Mouse (Mus musculus) forebrain, embryonic 15.5 days (tissue): Measurements from ENCODE around the gene Wdr17. TPM values are rescaled to one million over a fixed set of nuclear protein-coding genes. Genes with fewer than 3 reads are reported as not detected.
A peak's percentile ranks its signal among the peaks of the same experiment; 100 is the strongest.

ENCODE experiments used
- ATAC-seq: fragments of 200-750 bp; cut with Nextera tagmentation; replicated peaks from 2 replicates; pipeline ENCODE4 v1.8.0; 2017; ENCODE audit warnings: mild to moderate bottlenecking, moderate TSS enrichment, moderate library complexity
- H3K27ac ChIP-seq: fragments of 300-500 bp; sonication (generic); replicated peaks from 2 replicates; pipeline ENCODE4 v1.5.1; 2015; ENCODE audit warnings: mild to moderate bottlenecking, inconsistent platforms
- H3K27me3 ChIP-seq: fragments of 300-500 bp; sonication (generic); 2 replicates; pipeline ENCODE4 v1.6.1; 2015; ENCODE audit warnings: inconsistent platforms
- H3K36me3 ChIP-seq: fragments of 300-500 bp; sonication (generic); 2 replicates; pipeline ENCODE4 v1.6.1; 2015; ENCODE audit warnings: mild to moderate bottlenecking, inconsistent platforms
- H3K4me1 ChIP-seq: fragments of 300-500 bp; sonication (generic); 2 replicates; pipeline ENCODE4 v1.6.1; 2015; ENCODE audit warnings: inconsistent platforms
- H3K4me2 ChIP-seq: fragments of 300-500 bp; sonication (generic); replicated peaks from 2 replicates; pipeline ENCODE4 v1.6.1; 2015; ENCODE audit warnings: mild to moderate bottlenecking, inconsistent platforms
- H3K4me3 ChIP-seq: fragments of 300-500 bp; sonication (generic); 2 replicates; pipeline ENCODE4 v1.5.1; 2015; ENCODE audit warnings: mild to moderate bottlenecking, inconsistent platforms
- H3K9ac ChIP-seq: fragments of 300-500 bp; sonication (generic); replicated peaks from 2 replicates; pipeline ENCODE4 v1.6.1; 2015; ENCODE audit warnings: mild to moderate bottlenecking, inconsistent platforms
- H3K9me3 ChIP-seq: fragments of 300-500 bp; sonication (generic); 2 replicates; pipeline ENCODE4 v1.6.1; 2016; ENCODE audit warnings: inconsistent platforms
- WGBS: fragments of 180-500 bp; shearing (Covaris S2); methylation state at CpG from one replicate; pipeline ENCODE4 v1.1.7; 2015; ENCODE audit warnings: mixed read lengths; 5-methylcytosine and 5-hydroxymethylcytosine counted together
- polyA plus RNA-seq: library from polyadenylated mRNA; unstranded; fragments of >200 nt; fragmentation: Nextera tagmentation; extraction: Ambion mirVana; gene quantifications from 2 replicates; pipeline ENCODE4 v1.2.1, GENCODE M21; 2015

Wdr17 gene
- polyA plus RNA-seq = 14.9 and 16.4 TPM in 2 replicates

- Histone ChIP-seq H3K9ac (no peak within 1 kb of the TSS), H3K4me3 (no peak within 1 kb of the TSS), H3K27me3 (no peaks in the 10 kb centered on the region), H3K9me3 (no peaks in the 10 kb centered on the region), H3K27ac (no peak within 1 kb of the TSS), H3K36me3 (no peaks in the 10 kb centered on the region), H3K4me2 (no peak within 1 kb of the TSS), H3K4me1 (no peaks in the 10 kb centered on the region)
- ATAC-seq = no peak
- 90% methylated on average over 9 of the region's 9 CpGs for WGBS
Observed at GRCm38 (mm10) chr8:54886987-54887785, at the start of gene Wdr17. Gene Wdr17, minus strand, starts transcription at chr8:54887184.

- Histone ChIP-seq H3K27me3 (no peaks in the 10 kb centered on the region), H3K4me2 (no peak overlapping the region), H3K9me3 (no peaks in the 10 kb centered on the region), H3K9ac (no peak overlapping the region), H3K36me3 (no peaks in the 10 kb centered on the region), H3K4me3 (no peak overlapping the region), H3K4me1 (no peaks in the 10 kb centered on the region), H3K27ac (no peak overlapping the region)
- no peak for ATAC-seq
- 64% methylated on average over 2 of the region's 2 CpGs for WGBS
Observed at GRCm38 (mm10) chr8:54932306-54932705, 45.3 kb upstream of the Wdr17 start.

GRCm38 (mm10) chr8:54924936-54925335, 38.0 kb upstream of the Wdr17 start:
- H3K9me3 ChIP-seq = no peaks in the 10 kb centered on the region
- no peak overlapping the region for H3K27ac ChIP-seq
- 91% methylated on average over 3 of the region's 3 CpGs for WGBS
- H3K36me3 ChIP-seq = no peaks in the 10 kb centered on the region
- no peak overlapping the region for H3K4me3 ChIP-seq
- H3K27me3 ChIP-seq = no peaks in the 10 kb centered on the region
- no peak for ATAC-seq
- H3K4me1 ChIP-seq = peaks cover 9% of the 10 kb centered on the region
- no peak overlapping the region for H3K4me2 ChIP-seq
- no peak overlapping the region for H3K9ac ChIP-seq

DNA sequence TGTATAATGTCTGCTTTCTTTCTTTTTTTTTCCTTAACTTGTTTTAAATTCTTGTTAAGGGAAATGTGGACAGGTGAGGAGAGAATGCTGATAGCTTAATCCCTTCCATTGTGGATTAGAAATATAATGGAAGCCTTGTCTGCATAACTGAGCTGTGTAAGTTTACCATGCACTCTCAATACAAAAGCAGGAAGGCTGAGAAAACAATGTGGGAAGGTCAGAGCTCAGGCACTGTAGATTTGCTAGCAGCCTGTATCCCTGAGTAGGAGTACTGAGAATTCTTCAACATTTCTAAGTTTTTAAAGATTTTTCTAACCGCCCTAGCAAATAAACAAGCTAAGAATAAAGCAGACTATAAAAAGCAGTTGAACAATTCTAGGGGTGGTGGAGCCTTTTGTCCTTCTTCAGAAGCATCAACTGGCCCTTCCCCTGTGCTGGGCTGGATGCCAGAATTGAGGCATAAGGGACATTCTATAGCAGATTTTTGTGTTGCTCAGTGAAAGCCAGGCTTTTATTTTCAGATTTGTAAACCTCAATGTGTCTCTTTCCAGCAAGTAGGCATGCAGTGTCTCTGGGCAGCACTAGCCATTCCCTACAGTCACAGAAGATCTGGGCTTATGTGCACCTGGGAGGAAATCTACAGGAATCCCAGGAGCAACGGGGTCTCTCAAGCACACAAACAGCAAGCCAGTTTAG, 35.3 kb upstream of the Wdr17 start:
- Histone ChIP-seq H3K27ac (peak overlapping the region; percentile 53), H3K4me3 (no peak overlapping the region), H3K9me3 (no peaks in the 10 kb centered on the region), H3K36me3 (no peaks in the 10 kb centered on the region), H3K4me2 (no peak overlapping the region), H3K27me3 (no peaks in the 10 kb centered on the region), H3K9ac (no peak overlapping the region), H3K4me1 (peaks cover 9% of the 10 kb centered on the region)
- peak; percentile 53; the same call in 1 of the 2 replicates for ATAC-seq
- WGBS = 7% methylated on average over 2 of the region's 2 CpGs

DNA sequence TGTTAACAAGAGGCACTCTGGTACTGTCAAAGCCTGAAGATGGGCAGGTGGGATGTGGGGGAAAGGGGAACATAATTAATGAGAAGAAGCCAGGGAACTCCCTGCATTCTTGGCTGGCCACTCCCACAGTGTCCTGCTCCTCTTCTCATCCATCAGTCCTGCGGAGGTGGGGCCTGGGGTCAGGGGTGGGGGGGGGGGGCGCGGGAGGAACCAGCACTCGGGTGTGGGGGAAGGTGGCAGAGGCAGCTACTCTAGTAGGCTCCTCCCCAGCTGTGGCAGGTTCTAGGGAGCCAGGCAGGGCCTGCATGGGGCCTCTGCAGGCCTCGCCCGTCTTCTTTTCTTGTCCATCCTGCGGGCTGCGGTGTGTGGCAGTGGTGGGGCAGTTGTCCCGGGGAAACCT, 30.7 kb upstream of the Wdr17 start:
- no peak for ATAC-seq
- Histone ChIP-seq H3K9ac (no peak overlapping the region), H3K9me3 (no peaks in the 10 kb centered on the region), H3K27me3 (no peaks in the 10 kb centered on the region), H3K27ac (no peak overlapping the region), H3K4me3 (no peak overlapping the region), H3K4me2 (no peak overlapping the region), H3K36me3 (no peaks in the 10 kb centered on the region), H3K4me1 (peaks cover 7% of the 10 kb centered on the region)
- WGBS = 59% methylated on average over 7 of the region's 9 CpGs

- no peak overlapping the region for H3K4me2 ChIP-seq
- no peak overlapping the region for H3K9ac ChIP-seq
- H3K4me3 ChIP-seq = no peak overlapping the region
- ATAC-seq = no peak
- 92% methylated on average over 2 of the region's 2 CpGs for WGBS
- H3K4me1 ChIP-seq = no peaks in the 10 kb centered on the region
- H3K27ac ChIP-seq = no peak overlapping the region
- no peaks in the 10 kb centered on the region for H3K27me3 ChIP-seq
- H3K36me3 ChIP-seq = no peaks in the 10 kb centered on the region
- no peaks in the 10 kb centered on the region for H3K9me3 ChIP-seq
Observed at GRCm38 (mm10) chr8:54912891-54913290, 25.9 kb upstream of the Wdr17 start.

- no peaks in the 10 kb centered on the region for H3K9me3 ChIP-seq
- H3K27me3 ChIP-seq = no peaks in the 10 kb centered on the region
- no peak overlapping the region for H3K4me2 ChIP-seq
- H3K4me3 ChIP-seq = no peak overlapping the region
- no peaks in the 10 kb centered on the region for H3K36me3 ChIP-seq
- no peak for ATAC-seq
- peaks cover 6% of the 10 kb centered on the region; the same call in 1 of the 2 replicates for H3K4me1 ChIP-seq
- H3K27ac ChIP-seq = no peak overlapping the region
- 89% methylated on average over 2 of the region's 2 CpGs for WGBS
- no peak overlapping the region for H3K9ac ChIP-seq
Observed at GRCm38 (mm10) chr8:54899444-54899843, 12.5 kb upstream of the Wdr17 start.

DNA sequence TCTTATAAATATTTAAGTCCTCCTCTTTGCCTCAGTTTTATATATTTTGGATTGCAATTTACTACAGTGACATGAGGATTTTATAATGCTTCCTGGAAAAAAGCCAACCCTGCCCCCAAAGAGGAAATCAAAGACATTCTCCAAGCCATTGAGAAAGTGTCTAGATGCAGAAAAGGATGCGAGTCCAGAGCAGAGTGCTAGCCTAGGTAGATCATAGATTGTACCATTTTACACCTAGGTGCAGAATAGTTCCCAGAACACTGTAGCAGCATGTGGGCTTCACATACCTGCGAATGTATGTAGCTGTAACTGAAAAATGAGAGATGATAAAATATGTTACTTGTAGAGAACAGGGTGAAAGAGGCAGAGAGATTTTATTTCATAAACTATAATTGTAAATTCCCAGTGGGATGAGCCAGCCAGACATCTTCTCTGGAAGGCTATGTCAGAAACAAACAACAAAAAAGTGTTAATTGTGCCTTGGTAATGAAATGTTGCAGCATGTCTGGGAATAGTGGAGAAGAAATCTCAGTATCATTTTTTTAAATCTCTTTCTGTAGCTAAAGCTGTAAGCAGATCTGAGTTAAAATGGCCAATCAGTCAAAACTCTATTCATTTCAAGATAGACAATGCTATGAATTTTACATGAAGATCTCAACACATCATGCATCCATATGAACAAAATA, 7.8 kb upstream of the Wdr17 start:
- Histone ChIP-seq H3K27me3 (no peaks in the 10 kb centered on the region), H3K9ac (no peak overlapping the region), H3K4me2 (no peak overlapping the region), H3K9me3 (no peaks in the 10 kb centered on the region), H3K36me3 (no peaks in the 10 kb centered on the region), H3K4me1 (peaks cover 6% of the 10 kb centered on the region; the same call in 1 of the 2 replicates), H3K4me3 (no peak overlapping the region), H3K27ac (peak overlapping the region; percentile 85)
- peak; percentile 70 for ATAC-seq
- WGBS = 65% methylated on average over 2 of the region's 2 CpGs

DNA sequence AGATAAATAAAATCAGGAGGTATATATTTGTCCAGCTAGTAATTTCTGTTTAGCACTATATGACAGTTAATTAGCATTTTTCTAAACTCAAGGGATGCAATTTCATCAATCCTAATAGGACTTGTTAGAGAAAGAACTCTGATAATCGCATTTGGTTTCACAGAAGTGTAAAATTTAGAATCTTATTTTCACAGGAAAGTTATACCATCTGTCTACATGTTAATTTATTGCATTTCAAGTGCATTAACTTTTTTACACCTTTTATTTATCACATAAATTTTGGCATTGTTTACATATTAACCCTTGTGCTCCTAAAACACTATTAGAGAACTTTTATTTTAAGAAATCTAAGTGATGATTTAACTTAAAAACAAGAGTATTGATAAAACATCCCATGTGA, 7.2 kb upstream of the Wdr17 start:
- 61% methylated on average over 1 of the region's 1 CpGs for WGBS
- H3K4me1 ChIP-seq = peaks cover 6% of the 10 kb centered on the region; the same call in 1 of the 2 replicates
- peak; percentile 63; the same call in 1 of the 2 replicates for ATAC-seq

DNA sequence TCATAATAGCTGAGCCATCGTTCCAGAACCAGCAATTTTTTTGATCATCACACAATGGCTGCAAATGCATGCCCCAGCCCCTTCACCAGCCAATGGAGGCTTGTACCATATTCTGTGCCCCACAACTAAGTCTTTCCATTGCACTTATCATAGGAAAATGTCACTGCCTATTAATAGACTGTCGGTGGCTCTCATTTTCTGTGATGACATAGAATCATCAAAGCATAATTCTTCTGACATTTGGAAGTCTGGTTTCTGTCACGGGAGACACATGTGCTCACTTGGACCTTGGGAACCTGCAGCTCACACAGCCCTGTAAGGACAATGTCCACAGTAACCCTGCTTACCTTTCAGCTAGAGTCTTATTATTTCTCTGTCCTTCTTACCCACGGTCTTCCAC, 424 bp downstream of the Wdr17 start:
- no peak for ATAC-seq
- Histone ChIP-seq H3K27me3 (no peaks in the 10 kb centered on the region), H3K4me3 (no peak overlapping the region), H3K9me3 (no peaks in the 10 kb centered on the region), H3K9ac (no peak overlapping the region), H3K27ac (no peak overlapping the region), H3K36me3 (no peaks in the 10 kb centered on the region), H3K4me2 (no peak overlapping the region), H3K4me1 (no peaks in the 10 kb centered on the region)
- 82% methylated on average over 4 of the region's 4 CpGs for WGBS

More for the DNA sequence above, 7.2 kb upstream of the Wdr17 start:
- Histone ChIP-seq H3K36me3 (no peaks in the 10 kb centered on the region), H3K9me3 (no peaks in the 10 kb centered on the region), H3K4me3 (no peak overlapping the region), H3K27ac (no peak overlapping the region), H3K4me2 (no peak overlapping the region), H3K9ac (no peak overlapping the region), H3K27me3 (no peaks in the 10 kb centered on the region)

GRCm38 (mm10) chr8:54876458-54876857, 10.5 kb downstream of the Wdr17 start:
- WGBS = 66% methylated on average over 4 of the region's 4 CpGs
- H3K9ac ChIP-seq = no peak overlapping the region
- no peaks in the 10 kb centered on the region for H3K9me3 ChIP-seq
- H3K4me2 ChIP-seq = no peak overlapping the region
- peak; percentile 69 for ATAC-seq
- no peaks in the 10 kb centered on the region for H3K36me3 ChIP-seq
- H3K27ac ChIP-seq = peak overlapping the region; percentile 35
- no peaks in the 10 kb centered on the region for H3K4me1 ChIP-seq
- H3K4me3 ChIP-seq = no peak overlapping the region
- no peaks in the 10 kb centered on the region for H3K27me3 ChIP-seq

DNA sequence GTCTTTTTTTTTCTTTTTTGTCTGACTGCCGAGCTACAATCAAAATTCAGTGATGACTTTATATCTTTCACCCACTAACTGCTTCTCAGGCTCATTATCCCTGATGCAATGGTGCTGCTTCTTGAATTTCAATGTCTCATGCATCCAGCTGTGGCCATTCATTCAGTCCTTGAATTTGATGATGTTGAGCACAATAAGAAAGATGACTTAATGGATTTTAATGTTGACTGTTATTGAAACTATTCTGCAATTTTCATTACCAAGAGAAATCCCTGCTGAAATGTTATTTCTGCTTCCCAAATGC, 22.3 kb downstream of the Wdr17 start:
- H3K9me3 ChIP-seq = no peaks in the 10 kb centered on the region
- H3K27ac ChIP-seq = peak overlapping the region; percentile 77
- no peak overlapping the region for H3K9ac ChIP-seq
- WGBS = 36% methylated on average over 1 of the region's 1 CpGs
- peaks cover 16% of the 10 kb centered on the region; the same call in 1 of the 2 replicates for H3K4me1 ChIP-seq
- ATAC-seq = peak; percentile 86
- H3K27me3 ChIP-seq = no peaks in the 10 kb centered on the region
- no peaks in the 10 kb centered on the region for H3K36me3 ChIP-seq
- H3K4me3 ChIP-seq = no peak overlapping the region
- no peak overlapping the region for H3K4me2 ChIP-seq
